Mouse (Mus musculus): ENCODE data around the gene Kmt2d. TPM values are rescaled to one million over a fixed set of nuclear protein-coding genes. Genes with fewer than 3 reads are reported as not detected.

Kmt2d gene
- polyA plus RNA-seq, 1 experiment from 2014 or later = 17.6 TPM

GRCm38 (mm10) chr15:98901530-98901929 lies 30.5 kb upstream of the Kmt2d start:
- Histone ChIP-seq H3K4me1 (ENCODE audit: control insufficient read depth, insufficient read depth, low read length) (peaks cover 10% of the 10 kb centered on the region), H3K9ac (ENCODE audit: low read length) (no peak overlapping the region), H3K27me3 (ENCODE audit: control insufficient read depth, insufficient read depth, low read length) (peaks cover 29% of the 10 kb centered on the region), H3K36me3 (ENCODE audit: control insufficient read depth, insufficient read depth, low read length) (peaks cover 10% of the 10 kb centered on the region; the same call in 1 of the 2 replicates), H3K9me3 (ENCODE audit: control insufficient read depth, low read length) (peaks cover 4% of the 10 kb centered on the region; the same call in 1 of the 2 replicates), H3K4me2 (ENCODE audit: low read depth, severe bottlenecking) (no peak overlapping the region), H3K4me3 (ENCODE audit: low read depth, low read length) (no peak overlapping the region), H3K27ac (replicated peaks; ENCODE audit: low read depth, low read length) (no peak overlapping the region)
- DNase-seq (ENCODE audit: low spot score) (no peak), ATAC-seq (ENCODE audit: insufficient number of reproducible peaks, low FRiP score, low TSS enrichment, low read depth) (no peak)
- 57% methylated on average over 1 of the region's 1 CpGs for WGBS

DNA sequence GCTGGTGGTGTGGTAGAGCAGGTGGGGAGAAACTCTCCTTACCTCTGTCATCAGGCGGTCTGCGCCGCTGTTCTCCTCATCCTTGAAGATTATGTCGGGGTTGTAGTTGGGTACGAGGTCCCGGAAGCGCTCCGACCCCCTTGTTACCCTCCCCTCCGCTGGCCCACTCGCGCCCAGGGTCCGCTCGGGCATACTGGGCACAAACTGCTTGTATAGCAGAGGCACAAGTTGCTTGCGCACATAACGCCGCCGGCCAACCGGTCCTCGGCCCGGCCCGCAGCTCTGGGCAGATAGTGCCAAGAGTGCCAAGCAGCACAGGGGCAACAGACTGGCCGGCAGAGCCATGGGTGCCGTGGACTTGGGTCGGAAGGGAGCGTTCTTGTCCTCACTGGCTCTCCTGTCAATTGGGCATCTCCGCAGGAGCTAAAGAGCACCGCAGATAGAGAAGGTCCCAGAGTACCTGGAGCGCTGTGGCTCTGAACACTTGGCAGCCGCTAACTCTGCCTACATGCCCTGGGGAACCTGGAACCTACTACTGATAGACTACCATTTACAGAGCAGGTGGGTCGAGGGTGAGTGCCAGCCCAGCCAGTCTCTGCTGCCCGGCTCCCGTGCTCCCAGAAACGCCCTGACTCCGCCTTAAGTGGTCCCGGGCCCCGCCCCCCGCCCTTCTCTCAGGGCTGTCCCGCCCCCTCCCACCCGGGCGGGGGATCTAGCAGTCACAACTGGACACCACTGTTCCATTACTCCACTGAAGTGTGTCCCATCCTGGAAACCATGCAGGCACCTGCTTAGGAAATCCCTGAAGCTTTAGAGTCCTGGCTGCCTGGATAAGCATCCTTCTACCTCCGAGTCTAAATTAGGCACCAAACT lies 27.2 kb upstream of the Kmt2d start, which contains the start of gene Dhh:
Gene Dhh, minus strand, starts transcription at position 613 of the 873 bp plus-strand sequence.
- Histone ChIP-seq H3K4me1 (ENCODE audit: control insufficient read depth, insufficient read depth, low read length) (peaks cover 25% of the 10 kb centered on the region), H3K36me3 (ENCODE audit: control insufficient read depth, insufficient read depth, low read length) (no peaks in the 10 kb centered on the region; the same call in 1 of the 2 replicates), H3K9me3 (ENCODE audit: control insufficient read depth, low read length) (peaks cover 4% of the 10 kb centered on the region; the same call in 1 of the 2 replicates), H3K4me2 (ENCODE audit: low read depth, severe bottlenecking) (peak within 1 kb of the TSS; percentile 38), H3K4me3 (ENCODE audit: low read depth, low read length) (peak within 1 kb of the TSS; percentile 21), H3K27ac (replicated peaks; ENCODE audit: low read depth, low read length) (no peak within 1 kb of the TSS), H3K27me3 (ENCODE audit: control insufficient read depth, insufficient read depth, low read length) (peaks cover 62% of the 10 kb centered on the region), H3K9ac (ENCODE audit: low read length) (no peak within 1 kb of the TSS)
- ATAC-seq (ENCODE audit: insufficient number of reproducible peaks, low FRiP score, low TSS enrichment, low read depth) (no peak), DNase-seq (ENCODE audit: low spot score) (peak; percentile 53)
- WGBS = 1% methylated on average over 41 of the region's 41 CpGs

- no peak overlapping the region for H3K4me3 ChIP-seq (ENCODE audit: low read depth, low read length)
- no peak overlapping the region for H3K9ac ChIP-seq (ENCODE audit: low read length)
- peak overlapping the region; percentile 38 for H3K4me2 ChIP-seq (ENCODE audit: low read depth, severe bottlenecking)
- no peaks in the 10 kb centered on the region for H3K36me3 ChIP-seq (ENCODE audit: control insufficient read depth, insufficient read depth, low read length)
- peaks cover 69% of the 10 kb centered on the region for H3K27me3 ChIP-seq (ENCODE audit: control insufficient read depth, insufficient read depth, low read length)
- H3K4me1 ChIP-seq (ENCODE audit: control insufficient read depth, insufficient read depth, low read length) = peaks cover 25% of the 10 kb centered on the region
- ATAC-seq (ENCODE audit: insufficient number of reproducible peaks, low FRiP score, low TSS enrichment, low read depth) (no peak), DNase-seq (ENCODE audit: low spot score) (peak; percentile 40)
- 0% methylated on average over 10 of the region's 10 CpGs for WGBS
- peaks cover 4% of the 10 kb centered on the region; the same call in 1 of the 2 replicates for H3K9me3 ChIP-seq (ENCODE audit: control insufficient read depth, low read length)
- no peak overlapping the region for H3K27ac ChIP-seq (replicated peaks; ENCODE audit: low read depth, low read length)
Observed at GRCm38 (mm10) chr15:98897495-98897894, 26.5 kb upstream of the Kmt2d start.

DNA sequence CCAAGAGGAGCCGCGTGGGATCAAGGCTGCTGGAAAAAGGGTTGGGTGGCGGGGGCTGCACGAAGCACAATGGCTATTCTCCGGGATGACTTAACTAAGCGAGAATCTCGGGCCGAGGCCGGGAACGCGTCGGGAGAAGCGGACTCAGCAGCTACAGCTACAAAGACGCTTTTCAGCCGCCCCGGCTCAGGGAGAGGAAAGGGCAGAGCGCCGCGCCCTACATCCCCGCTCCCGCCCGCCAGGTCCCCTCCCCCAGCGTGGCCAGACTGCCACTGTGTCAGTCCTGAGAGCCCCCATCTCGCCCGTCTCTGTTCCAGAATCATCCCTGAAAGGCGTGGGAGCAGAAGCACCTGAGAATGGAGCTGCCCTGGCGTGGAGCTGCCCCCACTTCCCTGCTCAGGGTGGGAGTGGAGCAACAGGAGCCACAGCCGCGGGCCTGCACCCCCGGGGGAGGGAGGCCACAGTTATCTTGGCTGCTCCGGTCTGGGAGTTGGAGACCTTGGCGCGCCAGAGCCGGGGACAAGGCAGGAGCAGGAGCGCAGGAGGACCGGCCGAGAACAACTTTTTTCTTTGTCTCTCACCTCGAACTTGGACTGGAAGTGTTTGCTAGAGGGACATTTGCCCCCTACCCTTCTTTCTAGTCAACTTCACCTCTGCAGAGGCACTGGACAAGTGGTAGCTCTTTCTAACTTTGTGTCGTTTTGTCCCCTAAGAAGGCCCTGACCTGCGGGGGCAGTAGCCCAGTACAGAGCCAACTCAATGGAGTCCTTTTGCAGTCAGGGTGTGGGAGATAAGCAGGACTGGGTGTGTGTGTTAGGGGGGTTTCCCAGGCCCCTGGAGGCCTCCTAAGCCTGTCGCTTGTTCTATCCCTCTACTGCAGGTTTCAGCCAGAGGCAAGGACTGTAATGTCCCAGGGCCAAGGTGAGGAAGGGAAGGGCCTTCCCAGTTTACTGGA lies 24.9 kb upstream of the Kmt2d start:
- Histone ChIP-seq H3K4me3 (ENCODE audit: low read depth, low read length) (peak overlapping the region; percentile 24), H3K9me3 (ENCODE audit: control insufficient read depth, low read length) (peaks cover 4% of the 10 kb centered on the region; the same call in 1 of the 2 replicates), H3K4me2 (ENCODE audit: low read depth, severe bottlenecking) (peak overlapping the region; percentile 50), H3K27me3 (ENCODE audit: control insufficient read depth, insufficient read depth, low read length) (peaks cover 76% of the 10 kb centered on the region), H3K36me3 (ENCODE audit: control insufficient read depth, insufficient read depth, low read length) (no peaks in the 10 kb centered on the region), H3K4me1 (ENCODE audit: control insufficient read depth, insufficient read depth, low read length) (peaks cover 25% of the 10 kb centered on the region), H3K27ac (replicated peaks; ENCODE audit: low read depth, low read length) (no peak overlapping the region), H3K9ac (ENCODE audit: low read length) (peak overlapping the region; percentile 32; the same call in 1 of the 2 replicates)
- DNase-seq (ENCODE audit: low spot score) (peak; percentile 70), ATAC-seq (ENCODE audit: insufficient number of reproducible peaks, low FRiP score, low TSS enrichment, low read depth) (no peak)
- WGBS = under 1% methylated on average over 41 of the region's 41 CpGs

GRCm38 (mm10) chr15:98894746-98895634 lies 24.0 kb upstream of the Kmt2d start:
- Histone ChIP-seq H3K4me3 (ENCODE audit: low read depth, low read length) (peak overlapping the region; percentile 44), H3K27ac (replicated peaks; ENCODE audit: low read depth, low read length) (no peak overlapping the region), H3K36me3 (ENCODE audit: control insufficient read depth, insufficient read depth, low read length) (no peaks in the 10 kb centered on the region), H3K27me3 (ENCODE audit: control insufficient read depth, insufficient read depth, low read length) (peaks cover 76% of the 10 kb centered on the region), H3K4me1 (ENCODE audit: control insufficient read depth, insufficient read depth, low read length) (peaks cover 25% of the 10 kb centered on the region), H3K4me2 (ENCODE audit: low read depth, severe bottlenecking) (peak overlapping the region; percentile 98), H3K9me3 (ENCODE audit: control insufficient read depth, low read length) (peaks cover 4% of the 10 kb centered on the region; the same call in 1 of the 2 replicates), H3K9ac (ENCODE audit: low read length) (peak overlapping the region; percentile 32; the same call in 1 of the 2 replicates)
- DNase-seq (ENCODE audit: low spot score) = peak; percentile 64
- 2% methylated on average over 38 of the region's 38 CpGs for WGBS
- ATAC-seq (ENCODE audit: insufficient number of reproducible peaks, low FRiP score, low TSS enrichment, low read depth) = no peak

- DNase-seq (ENCODE audit: low spot score) = peak; percentile 72
- H3K27ac ChIP-seq (replicated peaks; ENCODE audit: low read depth, low read length) = no peak within 1 kb of the TSS
- H3K36me3 ChIP-seq (ENCODE audit: control insufficient read depth, insufficient read depth, low read length) = no peaks in the 10 kb centered on the region
- H3K4me3 ChIP-seq (ENCODE audit: low read depth, low read length) = peak within 1 kb of the TSS; percentile 44
- ATAC-seq (ENCODE audit: insufficient number of reproducible peaks, low FRiP score, low TSS enrichment, low read depth) = no peak
- peaks cover 4% of the 10 kb centered on the region; the same call in 1 of the 2 replicates for H3K9me3 ChIP-seq (ENCODE audit: control insufficient read depth, low read length)
- peak within 1 kb of the TSS; percentile 98 for H3K4me2 ChIP-seq (ENCODE audit: low read depth, severe bottlenecking)
- under 1% methylated on average over 77 of the region's 77 CpGs for WGBS
- H3K4me1 ChIP-seq (ENCODE audit: control insufficient read depth, insufficient read depth, low read length) = peaks cover 25% of the 10 kb centered on the region
- peak within 1 kb of the TSS; percentile 49 for H3K9ac ChIP-seq (ENCODE audit: low read length)
- H3K27me3 ChIP-seq (ENCODE audit: control insufficient read depth, insufficient read depth, low read length) = peaks cover 73% of the 10 kb centered on the region
Observed at GRCm38 (mm10) chr15:98893940-98894745, 23.1 kb upstream of the Kmt2d start, which contains the start of gene Rhebl1. Gene Rhebl1, minus strand, starts transcription at chr15:98894540.

GRCm38 (mm10) chr15:98893036-98893435 lies 22.0 kb upstream of the Kmt2d start:
- H3K27me3 ChIP-seq (ENCODE audit: control insufficient read depth, insufficient read depth, low read length) = peaks cover 62% of the 10 kb centered on the region
- no peak overlapping the region for H3K27ac ChIP-seq (replicated peaks; ENCODE audit: low read depth, low read length)
- H3K4me3 ChIP-seq (ENCODE audit: low read depth, low read length) = no peak overlapping the region
- no peak overlapping the region for H3K9ac ChIP-seq (ENCODE audit: low read length)
- peaks cover 20% of the 10 kb centered on the region for H3K4me1 ChIP-seq (ENCODE audit: control insufficient read depth, insufficient read depth, low read length)
- no peak for DNase-seq (ENCODE audit: low spot score)
- no peaks in the 10 kb centered on the region for H3K36me3 ChIP-seq (ENCODE audit: control insufficient read depth, insufficient read depth, low read length)
- no peak for ATAC-seq (ENCODE audit: insufficient number of reproducible peaks, low FRiP score, low TSS enrichment, low read depth)
- no peak overlapping the region for H3K4me2 ChIP-seq (ENCODE audit: low read depth, severe bottlenecking)
- WGBS = 50% methylated on average over 4 of the region's 4 CpGs
- H3K9me3 ChIP-seq (ENCODE audit: control insufficient read depth, low read length) = peaks cover 2% of the 10 kb centered on the region; the same call in 1 of the 2 replicates
